Mouse (Mus musculus): ENCODE data around the gene Dnmt3a.
"Not testable (repeated sequence)": the region's sequence is repeated elsewhere in the genome, so short reads cannot be mapped to it uniquely, and the experiment has no call there.

The Dnmt3a gene

GRCm38 (mm10) chr12:3917668-3918341, 112.0 kb downstream of the Dnmt3a start:
- peak; percentile 36 for DNase-seq (ENCODE audit: low spot score)

GRCm38 (mm10) chr12:3918577-3918976, 112.8 kb downstream of the Dnmt3a start:
- DNase-seq (ENCODE audit: low spot score): no peak

GRCm38 (mm10) chr12:3919423-3919822, 113.6 kb downstream of the Dnmt3a start:
- DNase-seq (ENCODE audit: low spot score): no peak

- peak; percentile 44 for DNase-seq (ENCODE audit: low spot score)
These were observed 120.3 kb downstream of the Dnmt3a start for GRCm38 (mm10) chr12:3926127-3926526.

GRCm38 (mm10) chr12:3928841-3929240, 123.0 kb downstream of the Dnmt3a start:
- no peak for DNase-seq (ENCODE audit: low spot score)

GRCm38 (mm10) chr12:3930090-3930865, 124.5 kb downstream of the Dnmt3a start:
- DNase-seq (ENCODE audit: low spot score): not testable (repeated sequence)

- DNase-seq (ENCODE audit: low spot score): no peak
These were observed 136.2 kb downstream of the Dnmt3a start for GRCm38 (mm10) chr12:3942026-3942425.

- no peak for DNase-seq (ENCODE audit: low spot score)
These were observed 138.8 kb downstream of the Dnmt3a start for GRCm38 (mm10) chr12:3944454-3945073.

GRCm38 (mm10) chr12:3947503-3947902, 141.7 kb downstream of the Dnmt3a start:
- no peak for DNase-seq (ENCODE audit: low spot score)

- DNase-seq (ENCODE audit: low spot score): no peak
These were observed 148.8 kb downstream of the Dnmt3a start, which contains the start of gene Pomc for GRCm38 (mm10) chr12:3954651-3955050. TSS of gene Pomc (plus strand) at chr12:3954951.

- DNase-seq (ENCODE audit: low spot score): no peak
These were observed 149.6 kb downstream of the Dnmt3a start for GRCm38 (mm10) chr12:3955371-3955770.

- no peak for DNase-seq (ENCODE audit: low spot score)
These were observed 150.5 kb downstream of the Dnmt3a start for GRCm38 (mm10) chr12:3956351-3956750.

- peak; percentile 74 for DNase-seq (ENCODE audit: low spot score)
These were observed 154.2 kb downstream of the Dnmt3a start for GRCm38 (mm10) chr12:3959791-3960543.

- DNase-seq (ENCODE audit: low spot score): no peak
These were observed 154.7 kb downstream of the Dnmt3a start for GRCm38 (mm10) chr12:3960553-3960952.
